Mouse (Mus musculus): ENCODE data around the gene Akr1b8.
A peak's percentile ranks its signal among the peaks of the same experiment; 100 is the strongest.
"Not testable (repeated sequence)": the region's sequence is repeated elsewhere in the genome, so short reads cannot be mapped to it uniquely, and the experiment has no call there.

The Akr1b8 gene

GRCm38 (mm10) chr6:34353658-34354353 lies at the start of gene Akr1b8:
Gene Akr1b8, plus strand, starts transcription at chr6:34354119.
- no peak for DNase-seq (ENCODE audit: low spot score)

DNA sequence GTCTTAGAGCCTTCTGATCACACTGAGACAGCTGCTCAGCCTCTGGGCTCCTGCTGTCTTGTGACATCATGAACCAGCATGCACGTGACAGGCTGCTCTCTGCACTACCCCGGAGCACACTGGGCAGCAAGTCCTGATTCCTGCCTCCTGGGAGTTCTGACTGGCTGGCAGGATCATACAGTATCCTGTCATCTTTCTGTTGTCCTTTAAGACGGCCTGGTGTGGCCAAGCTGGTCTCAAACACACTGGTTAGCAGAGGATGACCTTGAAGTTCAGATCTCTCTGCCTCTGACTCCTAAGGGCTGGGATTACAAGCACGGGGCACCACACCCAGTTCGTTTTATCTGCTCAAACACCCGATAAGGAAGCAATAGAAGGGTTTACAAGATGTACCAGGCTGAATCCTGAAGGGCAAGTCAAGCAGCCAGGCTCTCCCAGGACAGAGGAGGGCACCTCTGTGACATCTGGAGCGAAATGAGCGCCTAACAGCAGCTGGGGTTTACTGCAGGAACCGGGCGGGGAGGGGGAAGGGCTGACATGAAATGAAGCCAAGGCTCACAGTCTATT lies 49.2 kb upstream of the Akr1b8 start:
- DNase-seq (ENCODE audit: low spot score): no peak

DNA sequence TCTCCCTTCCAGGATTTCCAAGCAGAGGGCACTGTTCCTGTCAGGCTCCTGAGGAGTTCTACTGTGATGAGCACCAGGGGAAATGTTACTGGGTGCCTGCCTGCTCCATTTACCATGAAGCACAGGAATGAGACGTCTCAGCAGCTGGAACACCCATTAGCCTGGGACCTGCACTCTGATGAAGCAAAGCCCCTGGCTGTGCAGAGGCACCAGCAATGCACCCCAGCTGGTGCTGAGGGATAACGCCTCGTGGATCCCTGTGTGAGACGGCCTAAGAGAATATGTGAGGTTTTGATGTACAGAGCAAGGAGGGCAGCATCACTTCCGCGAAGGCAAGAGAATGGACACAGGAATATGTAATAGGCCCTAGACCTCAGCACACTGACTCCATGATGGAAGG lies 47.1 kb upstream of the Akr1b8 start:
- no peak for DNase-seq (ENCODE audit: low spot score)

DNA sequence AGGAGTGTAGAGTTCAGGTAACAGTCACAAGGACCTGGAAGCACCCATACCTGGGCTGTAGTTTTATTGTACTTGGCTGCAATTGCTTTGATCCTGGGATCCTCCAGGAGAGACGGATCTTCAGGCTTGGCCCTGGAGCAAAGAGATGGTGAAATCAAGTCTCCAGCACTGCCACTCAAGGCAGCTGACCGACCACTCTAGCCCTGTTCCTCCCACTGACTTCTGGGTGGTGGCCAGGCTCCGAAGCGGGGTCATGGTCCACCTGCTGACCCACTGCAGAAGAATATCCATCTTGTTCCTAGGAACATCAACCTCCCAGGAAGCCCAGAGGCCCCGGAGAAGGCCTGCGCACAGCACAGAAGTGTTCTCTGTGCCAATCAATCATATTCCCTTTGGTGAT lies 44.4 kb upstream of the Akr1b8 start:
- DNase-seq (ENCODE audit: low spot score): no peak

- DNase-seq (ENCODE audit: low spot score): no peak
These were observed 43.8 kb upstream of the Akr1b8 start for GRCm38 (mm10) chr6:34310023-34310595.

GRCm38 (mm10) chr6:34313386-34313785 lies 40.5 kb upstream of the Akr1b8 start:
- no peak for DNase-seq (ENCODE audit: low spot score)

GRCm38 (mm10) chr6:34313921-34314320 lies 40.0 kb upstream of the Akr1b8 start:
- no peak for DNase-seq (ENCODE audit: low spot score)

DNA sequence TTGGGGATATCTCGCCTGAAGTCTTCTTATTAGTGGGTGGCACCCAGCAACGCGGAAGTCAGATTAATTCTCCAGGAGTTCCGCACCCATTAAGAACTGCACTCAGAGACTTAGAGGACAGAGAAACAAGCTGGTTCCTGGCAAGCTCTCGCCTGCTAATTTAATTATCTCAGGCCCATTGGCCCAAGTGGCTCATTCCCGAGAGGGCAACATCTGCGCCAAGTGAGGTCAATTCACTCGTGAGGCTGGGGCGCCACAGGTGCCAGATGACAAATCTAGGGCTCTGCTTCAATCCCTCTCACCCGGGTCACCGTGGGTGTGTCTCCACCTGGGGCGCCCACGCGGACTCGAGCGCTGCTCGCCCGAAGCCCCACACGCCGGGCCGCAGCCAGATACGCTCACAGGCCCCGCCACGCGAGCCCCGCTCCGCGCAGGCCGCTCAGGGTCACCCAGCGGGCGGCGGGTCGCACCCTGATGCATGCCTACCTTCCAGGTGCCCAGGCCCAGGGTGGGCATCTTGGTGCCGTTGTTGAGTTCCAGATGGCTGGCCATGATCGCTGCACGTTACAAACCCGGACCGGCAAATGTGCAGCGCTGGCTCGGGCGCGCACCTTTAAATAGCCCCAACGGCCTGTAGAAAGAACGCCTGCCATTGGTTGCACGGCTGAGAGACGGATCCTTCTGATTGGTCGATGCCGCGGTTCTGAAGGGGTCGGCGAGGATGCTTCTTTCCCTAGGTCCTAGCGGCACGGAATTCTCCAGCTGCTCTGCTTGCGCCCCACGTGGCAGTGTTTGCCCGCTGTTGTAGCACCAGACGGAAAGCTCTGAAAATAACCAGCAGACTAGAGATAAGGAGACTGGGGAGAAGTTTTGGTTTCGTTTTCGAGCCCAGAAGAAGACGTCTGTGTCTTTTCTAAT lies 36.8 kb upstream of the Akr1b8 start, which contains the start of gene Akr1b3:
Gene Akr1b3 (minus strand): TSS at position 625 of the 918 bp plus-strand sequence.
- DNase-seq (ENCODE audit: low spot score): peak; percentile 91

DNA sequence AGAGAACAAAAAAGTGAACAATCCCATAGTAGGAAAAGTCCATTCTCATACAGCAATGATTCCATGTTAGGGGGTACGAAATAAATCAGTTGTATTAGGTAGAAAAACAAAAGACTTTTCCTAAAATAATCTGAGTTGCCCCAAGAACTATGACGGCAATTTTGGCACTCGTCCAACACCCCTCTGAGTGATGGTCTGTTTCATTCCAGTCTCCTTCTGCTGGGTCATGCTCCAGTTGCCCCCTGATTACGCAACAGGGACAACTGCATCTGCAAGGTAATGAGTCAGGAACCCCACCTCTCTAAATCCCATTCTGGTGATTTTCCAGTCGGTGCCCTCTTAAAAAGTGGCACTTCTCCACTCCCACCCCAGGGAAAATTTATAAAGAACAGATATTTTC lies 35.7 kb upstream of the Akr1b8 start:
- DNase-seq (ENCODE audit: low spot score): peak; percentile 11

DNA sequence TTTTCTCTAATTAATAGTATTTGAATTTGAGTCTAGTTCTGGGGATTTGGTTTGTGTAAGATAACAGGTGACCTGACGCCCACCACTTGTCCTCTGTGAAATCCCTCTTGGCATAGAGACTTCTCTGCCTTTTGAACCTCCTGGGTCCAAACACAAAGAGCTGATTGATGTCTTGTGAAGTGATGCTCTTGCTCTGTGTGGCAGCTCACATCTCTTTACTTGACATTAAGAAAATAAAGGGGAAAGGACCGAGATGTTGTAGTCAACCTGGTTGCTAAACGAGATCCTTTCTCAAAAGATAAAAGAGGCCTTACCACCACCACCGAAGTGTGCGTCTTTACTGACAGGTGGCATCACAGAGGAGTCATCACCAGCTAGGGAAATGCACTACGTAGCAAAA lies 35.3 kb upstream of the Akr1b8 start:
- peak; percentile 58 for DNase-seq (ENCODE audit: low spot score)

GRCm38 (mm10) chr6:34322121-34322520 lies 31.8 kb upstream of the Akr1b8 start:
- DNase-seq (ENCODE audit: low spot score): no peak

DNA sequence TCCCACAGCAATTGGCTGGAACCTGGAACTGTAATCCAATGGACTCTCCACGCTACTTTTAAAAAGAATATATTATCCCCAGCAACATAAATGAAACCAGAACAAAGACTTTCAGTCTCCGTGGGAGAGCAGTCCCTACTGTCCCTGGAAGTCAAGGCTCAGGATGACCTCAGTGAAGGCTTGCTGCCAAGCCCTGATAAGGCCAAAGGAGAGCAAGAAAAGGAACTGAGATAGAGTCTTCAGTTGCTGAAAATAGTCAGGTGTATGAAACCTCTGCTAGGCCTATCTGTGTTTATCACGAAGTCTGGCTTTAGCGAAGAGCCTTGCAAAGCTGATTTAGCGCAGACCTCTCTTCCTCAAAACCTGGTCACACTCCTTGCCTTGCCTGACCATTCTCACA lies 22.5 kb upstream of the Akr1b8 start:
- DNase-seq (ENCODE audit: low spot score): no peak

DNA sequence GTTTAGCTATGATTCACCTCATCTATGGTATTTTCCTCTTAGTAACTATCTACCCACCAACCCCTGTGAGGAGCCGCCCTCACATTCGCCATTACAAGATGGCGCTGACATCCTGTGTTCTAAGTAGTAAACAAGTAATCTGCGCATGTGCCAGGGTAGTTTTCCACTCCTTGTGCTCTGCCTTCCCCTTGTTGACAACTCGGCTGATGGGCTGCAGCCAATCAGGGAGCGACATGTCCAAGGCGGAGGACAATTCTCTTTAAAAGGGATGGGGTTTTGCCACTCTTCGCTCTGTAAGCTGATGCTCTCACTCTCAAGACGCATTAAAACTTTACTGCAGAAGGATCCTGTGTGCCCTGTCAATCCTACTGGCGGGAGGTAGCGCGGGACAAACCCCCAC lies 22.1 kb upstream of the Akr1b8 start:
- DNase-seq (ENCODE audit: low spot score): not testable (repeated sequence)

DNA sequence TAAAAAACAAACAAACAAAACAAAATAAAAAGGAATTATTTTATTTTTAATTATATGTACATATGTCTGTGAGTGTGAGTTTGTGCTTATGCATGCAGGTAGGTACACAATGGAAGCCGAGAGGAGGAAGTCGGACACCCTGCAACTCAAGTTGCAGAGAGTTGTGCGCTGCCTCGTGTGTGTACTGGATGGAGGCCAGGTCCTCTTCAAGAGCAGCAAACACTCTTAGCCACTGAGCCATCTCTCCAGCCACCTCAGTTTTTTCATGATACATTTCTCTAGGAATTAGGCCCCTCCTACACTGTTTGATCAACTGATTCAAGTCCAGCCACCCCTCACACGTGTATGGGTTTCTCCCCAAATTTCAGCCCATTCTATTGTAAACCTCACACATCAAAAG lies 19.2 kb upstream of the Akr1b8 start:
- no peak for DNase-seq (ENCODE audit: low spot score)

DNA sequence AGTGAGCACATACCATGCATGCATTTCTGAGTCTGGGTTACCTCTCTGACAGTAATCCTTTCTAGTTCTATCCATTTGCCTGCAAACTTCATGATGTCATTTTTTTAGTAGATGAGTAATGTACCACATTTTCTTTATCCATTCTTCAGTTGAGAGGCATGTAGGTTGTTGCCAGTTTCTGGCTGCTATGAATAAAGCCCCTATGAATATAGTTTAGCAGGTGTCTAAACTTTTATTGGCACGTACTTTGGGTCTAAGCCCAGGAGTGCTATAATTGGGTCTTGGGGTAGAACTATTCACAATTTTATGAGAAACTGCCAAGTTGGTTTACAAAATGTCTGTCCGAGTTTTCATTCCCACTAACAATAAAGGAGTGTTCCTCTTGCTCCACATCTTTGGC lies 16.1 kb upstream of the Akr1b8 start:
- DNase-seq (ENCODE audit: low spot score): no peak

- DNase-seq (ENCODE audit: low spot score): no peak
These were observed 11.9 kb upstream of the Akr1b8 start for GRCm38 (mm10) chr6:34341991-34342390.

DNA sequence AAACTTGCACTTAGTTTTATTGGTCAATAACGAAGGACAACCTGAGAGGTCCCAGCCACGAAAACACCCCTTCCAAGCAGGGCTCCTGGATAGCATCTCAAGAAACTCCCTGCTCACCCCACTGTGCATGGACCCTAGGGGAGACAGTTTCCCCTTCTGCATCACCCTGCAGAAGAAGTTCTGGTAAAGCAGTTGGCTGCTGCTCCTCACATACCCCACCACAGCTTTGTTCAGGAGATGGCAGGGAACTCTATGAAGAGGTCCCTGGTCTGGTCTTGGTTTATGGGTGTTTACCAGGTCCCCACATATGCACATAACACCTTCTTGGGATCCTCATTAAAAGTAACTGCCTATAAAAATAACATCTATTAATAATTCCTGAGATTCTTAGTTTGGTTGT lies 11.4 kb upstream of the Akr1b8 start:
- DNase-seq (ENCODE audit: low spot score): no peak

- no peak for DNase-seq (ENCODE audit: low spot score)
These were observed 10.5 kb upstream of the Akr1b8 start for GRCm38 (mm10) chr6:34343426-34343825.

DNA sequence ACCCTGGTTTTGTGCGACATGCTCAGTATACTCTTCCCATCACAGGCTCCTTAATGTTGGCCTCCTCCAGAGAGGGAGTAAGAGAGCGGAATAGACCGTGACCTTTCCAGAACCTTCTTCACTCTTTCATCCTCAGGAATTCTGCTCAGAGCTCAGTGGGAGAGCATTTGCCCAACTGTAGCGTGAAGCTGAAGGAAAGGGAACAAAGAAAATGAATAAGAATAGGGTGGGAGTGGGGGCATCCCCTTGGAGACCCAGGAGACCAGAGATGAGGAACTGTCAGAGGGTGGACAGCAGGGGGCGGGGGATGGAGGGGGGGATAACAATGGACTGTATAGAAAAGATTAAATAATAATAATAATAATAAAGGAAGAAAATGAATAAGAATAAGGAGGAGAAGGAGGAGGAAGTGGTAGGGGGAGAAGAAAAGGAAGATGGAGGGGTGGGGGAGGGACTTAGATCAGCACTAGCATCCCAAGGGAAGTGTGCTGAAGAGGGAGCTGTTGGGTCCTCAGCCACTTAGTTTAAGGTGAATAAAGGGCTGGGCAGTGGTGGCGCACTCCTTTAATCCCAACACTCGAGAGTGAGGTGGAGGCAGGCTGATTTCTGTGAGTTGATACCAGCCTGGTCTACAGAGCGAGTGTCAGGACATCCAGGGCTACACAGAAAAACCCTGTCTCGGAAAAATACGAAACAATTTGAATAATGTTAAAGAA lies 9.6 kb upstream of the Akr1b8 start:
- no peak for DNase-seq (ENCODE audit: low spot score)

DNA sequence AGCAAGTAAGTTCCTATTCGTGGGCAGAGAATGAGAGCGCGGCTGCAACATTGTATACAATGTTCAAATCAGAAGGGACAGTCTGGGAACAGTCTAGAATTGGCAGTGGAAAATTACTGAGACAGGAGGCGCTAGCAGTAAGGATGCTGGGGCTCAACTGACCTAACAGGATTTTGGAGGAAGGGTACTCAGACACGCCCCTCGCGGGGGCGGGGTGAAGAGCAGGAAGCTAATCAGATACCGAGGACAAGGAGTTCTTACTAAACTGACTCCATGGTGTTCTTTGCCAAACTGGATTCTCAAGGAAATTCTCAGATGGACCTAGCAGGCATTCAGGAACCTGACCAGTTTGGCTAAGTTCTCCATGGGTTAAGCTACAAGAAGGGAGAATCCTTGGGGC lies 9.0 kb upstream of the Akr1b8 start:
- DNase-seq (ENCODE audit: low spot score): no peak

DNA sequence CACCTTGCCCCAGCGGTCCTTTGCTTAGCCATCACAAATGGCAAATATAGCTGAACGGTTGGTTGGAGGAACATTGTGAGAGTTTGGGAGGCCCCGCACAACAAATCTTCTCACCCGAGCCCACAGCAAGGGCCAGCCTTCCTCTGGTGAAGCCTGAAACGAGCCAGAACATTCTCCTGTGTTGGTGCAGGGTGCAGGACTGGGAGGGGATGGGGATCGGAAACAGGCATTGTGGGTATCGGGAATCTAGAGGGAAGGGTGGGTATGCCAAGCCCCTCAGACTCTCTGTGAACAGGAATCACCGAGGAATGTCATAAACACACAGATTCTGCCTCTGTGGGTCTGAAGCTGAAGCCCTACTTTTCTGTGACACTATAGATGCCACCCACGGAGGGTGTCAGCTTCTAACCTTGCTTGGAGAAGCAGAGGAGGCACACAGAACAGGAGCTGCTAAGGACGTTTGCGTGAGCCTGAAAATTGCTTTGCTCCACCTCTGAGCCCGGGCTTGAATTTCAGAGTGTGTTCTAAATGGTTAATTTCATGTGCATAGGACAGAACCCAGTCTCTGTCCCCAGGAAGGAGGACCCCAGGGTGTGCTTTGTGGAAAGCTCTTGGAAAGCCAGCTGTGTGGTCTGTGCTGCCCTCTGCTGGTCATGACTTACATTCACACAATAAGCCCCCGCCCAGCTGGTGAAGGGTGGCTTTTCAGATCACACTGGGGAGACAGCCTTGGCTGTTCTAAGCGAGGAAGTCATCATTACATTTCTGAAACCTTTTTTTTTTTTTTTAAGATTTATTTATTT lies 7.6 kb upstream of the Akr1b8 start:
- peak; percentile 68 for DNase-seq (ENCODE audit: low spot score)
